In genomic region chr1:74230992-74231391, GRCm38 (mm10) we compare ENCODE assay signal across 40 mouse cellular contexts. TPM values are rescaled to one million over a fixed set of nuclear protein-coding genes. Genes with fewer than 3 reads are reported as not detected.
"Had no signal": no experiment of that assay in that cellular context is flagged by ENCODE, and none has a peak within 500 bp of the region (broad histone marks: within the 10 kb centered on the region; RNA-seq: fewer than 3 reads in every experiment).

No protein-coding gene starts in this region.

- H3K36me3 ChIP-seq: heart, embryonic 13.5 days; heart, embryonic 15.5 days; hindbrain, embryonic 13.5 days; hindbrain, embryonic 15.5 days; limb, embryonic 13.5 days; limb, embryonic 15.5 days had no signal

- H3K4me1 ChIP-seq: hindbrain, embryonic 13.5 days; hindbrain, embryonic 15.5 days; limb, embryonic 13.5 days; limb, embryonic 15.5 days had no signal

- H3K9me3 ChIP-seq: heart, embryonic 13.5 days; heart, embryonic 15.5 days; hindbrain, embryonic 13.5 days; hindbrain, embryonic 15.5 days; limb, embryonic 13.5 days; limb, embryonic 15.5 days had no signal

- H3K4me2 ChIP-seq: heart, embryonic 11.5 days; heart, embryonic 13.5 days; heart, embryonic 15.5 days; hindbrain, embryonic 13.5 days; hindbrain, embryonic 15.5 days; limb, embryonic 13.5 days; limb, embryonic 15.5 days had no signal

- ATAC-seq: forebrain, postnatal 0 days; hindbrain, postnatal 0 days; intestine, embryonic 16.5 days had no signal

- H3K27me3 ChIP-seq: heart, embryonic 13.5 days; heart, embryonic 15.5 days; hindbrain, embryonic 13.5 days; hindbrain, embryonic 15.5 days; limb, embryonic 13.5 days; limb, embryonic 15.5 days had no signal

- H3K4me3 ChIP-seq: heart, adult 2 months; heart, embryonic 13.5 days; heart, embryonic 15.5 days; hindbrain, embryonic 13.5 days; hindbrain, embryonic 15.5 days; limb, embryonic 13.5 days; limb, embryonic 15.5 days had no signal

- DNase-seq: forebrain, postnatal 0 days; gastrocnemius, postnatal 14 days; gastrocnemius, postnatal 36 days; heart, adult 11 months; heart, adult 2 months; heart, postnatal 14 days; heart, postnatal 36 days; kidney, adult 11 months; kidney, adult 8-10 months; kidney, postnatal 10 days; kidney, postnatal 25 days; layer of hippocampus, adult 9-11 months; layer of hippocampus, postnatal 36 days; left cerebral cortex, postnatal 4 days had no signal

- H3K27ac ChIP-seq: heart, adult 2 months; heart, embryonic 13.5 days; heart, embryonic 15.5 days; hindbrain, embryonic 13.5 days; hindbrain, embryonic 15.5 days; hindbrain, postnatal 0 days; limb, embryonic 13.5 days; limb, embryonic 15.5 days had no signal

- H3K9ac ChIP-seq: forebrain, postnatal 0 days; heart, embryonic 13.5 days; heart, embryonic 15.5 days; hindbrain, embryonic 13.5 days; hindbrain, embryonic 15.5 days; limb, embryonic 13.5 days; limb, embryonic 15.5 days had no signal

RNA-seq across cellular contexts. Expression of gene Cxcr1, which starts 36.6 kb away (rescaled TPM):
- total RNA-seq: forebrain, postnatal 0 days; gastrocnemius, adult 18-20 months; gastrocnemius, adult 8-10 months; gastrocnemius, postnatal 14 days; gastrocnemius, postnatal 36 days; heart, adult 2 months; heart, postnatal 14 days; heart, postnatal 36 days; hindbrain, postnatal 0 days; layer of hippocampus, adult 18-20 months; layer of hippocampus, postnatal 14 days; layer of hippocampus, postnatal 36 days; left cerebral cortex, adult 18-20 months; left cerebral cortex, adult 8-10 months; left cerebral cortex, postnatal 10 days; left cerebral cortex, postnatal 25 days; left cerebral cortex, postnatal 4 days had no signal
- polyA plus RNA-seq: forebrain, postnatal 0 days; gonadal fat pad, adult 2 months; heart, adult 2 months; heart, embryonic 11.5 days; heart, embryonic 13.5 days; heart, embryonic 15.5 days; heart, postnatal 0 days; hindbrain, embryonic 13.5 days; hindbrain, embryonic 15.5 days; hindbrain, postnatal 0 days; intestine, embryonic 14.5 days; intestine, embryonic 16.5 days; kidney, embryonic 14.5 days; kidney, embryonic 16.5 days; large intestine, adult 2 months; limb, embryonic 11.5 days; limb, embryonic 13.5 days; limb, embryonic 15.5 days had no signal

RNA-seq across cellular contexts. Expression of gene Gpbar1, which starts 47.4 kb away (rescaled TPM):
- total RNA-seq: forebrain, postnatal 0 days; gastrocnemius, adult 18-20 months; gastrocnemius, adult 8-10 months; gastrocnemius, postnatal 14 days; gastrocnemius, postnatal 36 days; heart, adult 2 months; heart, postnatal 14 days; heart, postnatal 36 days; hindbrain, postnatal 0 days; layer of hippocampus, adult 18-20 months; layer of hippocampus, adult 8-10 months; layer of hippocampus, postnatal 14 days; layer of hippocampus, postnatal 36 days; left cerebral cortex, adult 18-20 months; left cerebral cortex, adult 8-10 months; left cerebral cortex, postnatal 10 days; left cerebral cortex, postnatal 25 days; left cerebral cortex, postnatal 4 days had no signal
- polyA plus RNA-seq: forebrain, postnatal 0 days; hindbrain, embryonic 11.5 days; hindbrain, embryonic 15.5 days; hindbrain, postnatal 0 days had no signal
